Mouse (Mus musculus) midbrain, embryonic 15.5 days (tissue): ENCODE data around the gene Kcnk3. TPM values are rescaled to one million over a fixed set of nuclear protein-coding genes. Genes with fewer than 3 reads are reported as not detected.

Experiments
- ATAC-seq: fragments of 200-750 bp; cut with Nextera tagmentation; replicated peaks from 2 replicates; pipeline ENCODE4 v1.8.0; 2017; ENCODE audit warnings: moderate TSS enrichment
- H3K27ac ChIP-seq: fragments of 300-500 bp; sonication (generic); 2 replicates; pipeline ENCODE4 v1.5.1; 2015; ENCODE audit warnings: mild to moderate bottlenecking, inconsistent platforms
- H3K27me3 ChIP-seq: fragments of 300-500 bp; sonication (generic); replicated peaks from 2 replicates; pipeline ENCODE4 v1.6.1; 2015; ENCODE audit warnings: inconsistent platforms
- H3K36me3 ChIP-seq: fragments of 300-500 bp; sonication (generic); replicated peaks from 2 replicates; pipeline ENCODE4 v1.6.1; 2015; ENCODE audit warnings: inconsistent platforms
- H3K4me1 ChIP-seq: fragments of 300-500 bp; sonication (generic); 2 replicates; pipeline ENCODE4 v1.6.1; 2015; ENCODE audit warnings: inconsistent platforms
- H3K4me2 ChIP-seq: fragments of 300-500 bp; sonication (generic); 2 replicates; pipeline ENCODE4 v1.6.1; 2015; ENCODE audit warnings: inconsistent platforms, mild to moderate bottlenecking, moderate library complexity
- H3K4me3 ChIP-seq: fragments of 300-500 bp; sonication (generic); 2 replicates; pipeline ENCODE4 v1.5.1; 2015; ENCODE audit warnings: mild to moderate bottlenecking, inconsistent platforms
- H3K9ac ChIP-seq: fragments of 300-500 bp; sonication (generic); 2 replicates; pipeline ENCODE4 v1.6.1; 2015; ENCODE audit warnings: mild to moderate bottlenecking, inconsistent platforms
- H3K9me3 ChIP-seq: fragments of 300-500 bp; sonication (generic); 2 replicates; pipeline ENCODE4 v1.6.1; 2016; ENCODE audit warnings: inconsistent platforms
- WGBS: fragments of 180-500 bp; shearing (Covaris S2); methylation state at CpG from one replicate; pipeline ENCODE4 v1.1.7; 2015; ENCODE audit warnings: mixed read lengths; 5-methylcytosine and 5-hydroxymethylcytosine counted together
- polyA plus RNA-seq: library from polyadenylated mRNA; unstranded; fragments of >200 nt; fragmentation: Nextera tagmentation; extraction: Ambion mirVana; gene quantifications from 2 replicates; pipeline ENCODE4 v1.2.1, GENCODE M21; 2015

Kcnk3 gene
- polyA plus RNA-seq, 1 experiment from 2014 or later: 6.7 TPM

DNA sequence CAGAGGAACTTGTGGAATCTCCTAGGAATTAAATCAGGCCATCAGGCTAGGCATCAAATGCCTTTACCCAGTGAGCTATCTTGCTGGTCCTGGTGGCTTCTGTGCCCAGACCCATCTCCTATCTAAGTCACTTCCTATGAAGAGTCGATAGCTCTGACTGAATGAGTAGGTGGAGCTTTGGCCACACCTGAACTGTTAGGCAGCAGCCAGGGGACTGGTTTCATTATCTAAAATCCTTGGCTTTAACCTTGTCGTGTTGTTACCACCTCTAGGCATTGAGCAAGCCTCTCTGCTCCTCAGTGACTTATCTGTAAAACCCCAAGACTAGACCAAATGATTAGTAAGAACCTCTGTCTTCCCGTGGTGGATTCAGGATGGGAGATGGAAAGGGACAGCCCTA lies 29.4 kb downstream of the Kcnk3 start:
- Histone ChIP-seq H3K36me3 (no peaks in the 10 kb centered on the region), H3K27me3 (peaks cover 20% of the 10 kb centered on the region), H3K9me3 (no peaks in the 10 kb centered on the region), H3K27ac (no peak overlapping the region), H3K4me1 (peaks cover 11% of the 10 kb centered on the region), H3K4me3 (no peak overlapping the region), H3K4me2 (no peak overlapping the region), H3K9ac (no peak overlapping the region)
- ATAC-seq: no peak
- 44% methylated on average over 3 of the region's 3 CpGs for WGBS

DNA sequence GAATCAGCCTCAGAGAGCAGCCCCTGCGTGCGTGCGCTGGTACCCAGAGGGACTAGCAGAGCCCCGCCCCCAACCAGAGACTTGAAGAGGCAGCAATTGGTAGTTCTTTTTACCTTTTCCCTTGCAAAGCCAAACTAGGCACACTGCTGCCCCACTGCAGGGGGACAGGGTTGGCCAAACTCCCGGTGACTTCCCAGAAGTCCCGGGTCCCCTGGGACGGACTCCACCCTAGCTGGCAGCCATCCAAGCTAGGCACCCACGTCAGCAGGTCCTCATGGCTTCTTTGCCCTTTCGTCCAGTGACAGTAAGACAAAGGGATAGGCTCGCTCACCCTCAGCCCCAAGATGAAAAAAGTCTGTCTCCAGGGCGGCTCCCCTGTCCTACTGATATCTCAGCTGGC lies 29.9 kb downstream of the Kcnk3 start:
- peaks cover 25% of the 10 kb centered on the region for H3K27me3 ChIP-seq
- H3K9me3 ChIP-seq: no peaks in the 10 kb centered on the region
- peaks cover 16% of the 10 kb centered on the region for H3K4me1 ChIP-seq
- no peak overlapping the region for H3K4me2 ChIP-seq
- no peak overlapping the region for H3K9ac ChIP-seq
- WGBS: 31% methylated on average over 11 of the region's 11 CpGs
- ATAC-seq: no peak
- no peak overlapping the region for H3K4me3 ChIP-seq
- no peak overlapping the region for H3K27ac ChIP-seq
- no peaks in the 10 kb centered on the region for H3K36me3 ChIP-seq

DNA sequence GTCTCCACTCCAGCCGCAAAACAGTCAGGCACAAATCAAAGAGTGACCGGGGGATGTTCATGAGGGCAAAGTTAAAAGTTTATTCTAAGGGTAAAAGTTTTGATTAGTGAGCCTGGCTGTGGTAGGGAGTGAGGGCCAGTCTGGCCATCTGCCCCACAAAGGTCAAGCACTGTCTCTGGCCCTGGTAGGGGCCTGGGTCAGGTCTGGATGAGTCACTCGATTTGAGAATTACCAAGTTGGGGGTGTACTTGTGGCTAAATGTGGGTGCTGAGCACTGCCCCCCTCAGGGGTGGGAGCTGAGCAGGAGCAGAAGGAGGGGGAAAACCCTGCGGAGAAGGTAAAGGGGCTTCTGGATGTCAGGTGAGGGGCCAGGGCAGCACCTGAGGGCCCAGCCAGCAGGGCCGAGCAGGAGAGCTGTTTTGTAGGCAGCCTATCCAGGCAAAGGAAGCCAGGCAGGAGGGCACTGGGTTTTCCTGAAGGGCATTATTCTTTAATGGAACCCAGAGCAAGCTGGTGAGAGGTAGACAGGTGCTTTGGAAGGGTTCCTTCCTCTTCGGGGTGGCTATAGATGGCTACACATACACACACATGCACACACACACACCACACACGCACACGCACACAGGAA lies 30.5 kb downstream of the Kcnk3 start:
- Histone ChIP-seq H3K4me1 (peaks cover 18% of the 10 kb centered on the region), H3K9ac (no peak overlapping the region), H3K27ac (no peak overlapping the region), H3K27me3 (peaks cover 29% of the 10 kb centered on the region), H3K9me3 (no peaks in the 10 kb centered on the region), H3K4me2 (no peak overlapping the region), H3K4me3 (no peak overlapping the region), H3K36me3 (no peaks in the 10 kb centered on the region)
- no peak for ATAC-seq
- 87% methylated on average over 8 of the region's 8 CpGs for WGBS

DNA sequence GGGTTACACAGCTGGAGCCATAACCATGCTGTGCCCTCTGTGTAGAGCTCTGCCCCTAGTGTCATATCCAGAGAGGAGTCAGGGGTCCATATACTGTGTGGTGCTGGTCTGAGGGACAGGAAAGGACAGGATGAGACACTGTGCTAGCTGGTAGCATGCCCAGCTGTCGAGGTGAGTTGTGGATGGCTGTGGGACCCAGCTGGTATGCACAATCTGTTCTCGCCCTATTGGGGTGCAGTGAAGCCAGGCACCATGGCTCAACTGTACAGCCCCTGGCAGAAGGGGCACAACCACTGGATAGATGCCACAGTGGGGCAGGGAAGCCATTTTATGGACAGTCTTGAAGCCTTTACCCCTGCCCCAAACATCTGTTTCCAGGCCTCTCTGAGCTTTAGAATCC lies 31.2 kb downstream of the Kcnk3 start:
- Histone ChIP-seq H3K27me3 (peaks cover 34% of the 10 kb centered on the region), H3K36me3 (no peaks in the 10 kb centered on the region), H3K9ac (no peak overlapping the region), H3K4me3 (no peak overlapping the region), H3K9me3 (no peaks in the 10 kb centered on the region), H3K4me2 (no peak overlapping the region), H3K27ac (no peak overlapping the region), H3K4me1 (peaks cover 18% of the 10 kb centered on the region)
- WGBS: 75% methylated on average over 2 of the region's 2 CpGs
- ATAC-seq: no peak

DNA sequence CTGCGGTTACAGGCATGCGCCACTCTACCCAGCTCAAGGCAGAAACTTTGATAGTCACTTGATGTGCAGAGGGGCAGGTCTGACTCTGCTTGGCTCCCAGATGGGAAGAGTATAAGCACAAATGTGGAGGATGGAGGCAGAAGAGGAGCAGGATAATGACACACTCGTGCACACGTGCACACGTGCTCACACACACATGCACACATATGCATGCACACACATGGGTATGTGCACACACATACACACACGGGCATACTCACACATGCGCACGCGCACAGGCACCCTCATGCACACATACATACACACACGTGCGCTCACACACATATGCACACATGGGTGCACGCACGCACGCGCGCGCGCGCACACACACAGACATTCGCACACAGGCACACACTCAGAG lies 32.6 kb downstream of the Kcnk3 start:
- WGBS: 96% methylated on average over 20 of the region's 20 CpGs
- Histone ChIP-seq H3K4me3 (no peak overlapping the region), H3K4me1 (peaks cover 18% of the 10 kb centered on the region), H3K4me2 (no peak overlapping the region), H3K9ac (no peak overlapping the region), H3K36me3 (no peaks in the 10 kb centered on the region), H3K9me3 (no peaks in the 10 kb centered on the region), H3K27ac (no peak overlapping the region), H3K27me3 (peaks cover 44% of the 10 kb centered on the region)
- ATAC-seq: no peak

DNA sequence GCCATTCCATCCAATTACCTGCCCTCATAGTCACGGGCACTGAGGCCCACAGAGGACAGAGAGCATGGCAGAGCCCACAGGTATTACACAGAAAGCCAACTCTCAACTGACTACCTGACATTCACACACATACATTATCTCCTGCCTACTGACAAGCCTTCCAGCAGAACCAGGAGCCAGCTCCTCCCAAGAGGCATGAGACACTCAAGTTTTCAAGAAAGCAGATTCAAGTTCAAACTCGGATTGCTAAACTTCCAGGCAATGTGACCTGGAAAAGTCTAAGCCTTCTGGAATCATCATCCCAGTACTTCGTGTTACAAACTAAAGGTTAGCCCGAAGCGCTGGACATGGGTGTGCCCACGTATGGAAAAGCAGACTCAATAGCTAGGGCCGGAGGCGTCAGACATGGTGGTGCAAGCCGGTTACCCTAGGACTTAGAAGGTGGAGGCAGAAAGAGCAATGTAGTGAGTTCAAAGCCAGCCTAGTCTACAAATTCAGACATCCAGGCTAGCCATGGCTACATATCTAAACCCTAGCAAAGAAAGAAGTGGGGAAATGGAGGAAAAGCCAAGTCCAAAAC lies 33.3 kb downstream of the Kcnk3 start:
- WGBS: 87% methylated on average over 9 of the region's 9 CpGs
- no peaks in the 10 kb centered on the region for H3K9me3 ChIP-seq
- no peaks in the 10 kb centered on the region for H3K36me3 ChIP-seq
- no peak overlapping the region for H3K4me3 ChIP-seq
- no peak overlapping the region for H3K9ac ChIP-seq
- H3K27ac ChIP-seq: no peak overlapping the region
- no peak overlapping the region; the same call in 1 of the 2 replicates for H3K4me2 ChIP-seq
- peaks cover 44% of the 10 kb centered on the region for H3K27me3 ChIP-seq
- peaks cover 18% of the 10 kb centered on the region for H3K4me1 ChIP-seq
- ATAC-seq: no peak

DNA sequence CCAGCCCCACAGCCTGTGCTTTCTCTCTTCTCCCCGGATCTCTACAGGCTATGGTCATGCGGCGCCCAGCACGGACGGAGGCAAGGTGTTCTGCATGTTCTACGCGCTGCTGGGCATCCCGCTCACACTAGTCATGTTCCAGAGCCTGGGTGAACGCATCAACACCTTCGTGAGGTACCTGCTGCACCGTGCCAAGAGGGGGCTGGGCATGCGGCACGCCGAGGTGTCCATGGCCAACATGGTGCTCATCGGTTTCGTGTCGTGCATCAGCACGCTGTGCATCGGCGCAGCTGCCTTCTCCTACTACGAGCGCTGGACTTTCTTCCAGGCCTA lies 33.8 kb downstream of the Kcnk3 start:
- Histone ChIP-seq H3K27ac (no peak overlapping the region), H3K9me3 (no peaks in the 10 kb centered on the region), H3K27me3 (peaks cover 44% of the 10 kb centered on the region), H3K4me3 (peak overlapping the region; percentile 35), H3K36me3 (no peaks in the 10 kb centered on the region), H3K9ac (peak overlapping the region; percentile 10; the same call in 1 of the 2 replicates), H3K4me2 (peak overlapping the region; percentile 63), H3K4me1 (peaks cover 14% of the 10 kb centered on the region)
- peak; percentile 25; the same call in 1 of the 2 replicates for ATAC-seq
- 49% methylated on average over 22 of the region's 22 CpGs for WGBS

DNA sequence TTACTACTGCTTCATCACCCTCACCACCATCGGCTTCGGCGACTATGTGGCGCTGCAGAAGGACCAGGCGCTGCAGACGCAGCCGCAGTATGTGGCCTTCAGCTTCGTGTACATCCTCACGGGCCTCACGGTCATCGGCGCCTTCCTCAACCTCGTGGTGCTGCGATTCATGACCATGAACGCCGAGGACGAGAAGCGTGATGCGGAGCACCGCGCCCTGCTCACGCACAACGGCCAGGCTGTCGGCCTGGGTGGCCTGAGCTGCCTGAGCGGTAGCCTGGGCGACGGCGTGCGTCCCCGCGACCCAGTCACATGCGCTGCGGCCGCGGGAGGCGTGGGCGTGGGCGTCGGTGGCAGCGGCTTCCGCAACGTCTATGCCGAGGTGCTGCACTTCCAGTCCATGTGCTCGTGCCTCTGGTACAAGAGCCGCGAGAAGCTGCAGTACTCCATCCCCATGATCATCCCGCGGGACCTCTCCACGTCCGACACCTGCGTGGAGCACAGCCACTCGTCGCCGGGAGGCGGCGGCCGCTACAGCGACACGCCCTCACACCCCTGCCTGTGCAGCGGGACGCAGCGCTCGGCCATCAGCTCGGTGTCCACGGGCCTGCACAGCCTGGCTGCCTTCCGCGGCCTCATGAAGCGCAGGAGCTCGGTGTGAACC lies 34.3 kb downstream of the Kcnk3 start:
- H3K9ac ChIP-seq: peak overlapping the region; percentile 11; the same call in 1 of the 2 replicates
- H3K4me1 ChIP-seq: peaks cover 13% of the 10 kb centered on the region
- no peaks in the 10 kb centered on the region for H3K36me3 ChIP-seq
- no peak overlapping the region for H3K27ac ChIP-seq
- peak overlapping the region; percentile 35 for H3K4me3 ChIP-seq
- H3K9me3 ChIP-seq: no peaks in the 10 kb centered on the region
- ATAC-seq: peak; percentile 67
- 2% methylated on average over 69 of the region's 69 CpGs for WGBS
- peaks cover 44% of the 10 kb centered on the region for H3K27me3 ChIP-seq
- peak overlapping the region; percentile 63 for H3K4me2 ChIP-seq

DNA sequence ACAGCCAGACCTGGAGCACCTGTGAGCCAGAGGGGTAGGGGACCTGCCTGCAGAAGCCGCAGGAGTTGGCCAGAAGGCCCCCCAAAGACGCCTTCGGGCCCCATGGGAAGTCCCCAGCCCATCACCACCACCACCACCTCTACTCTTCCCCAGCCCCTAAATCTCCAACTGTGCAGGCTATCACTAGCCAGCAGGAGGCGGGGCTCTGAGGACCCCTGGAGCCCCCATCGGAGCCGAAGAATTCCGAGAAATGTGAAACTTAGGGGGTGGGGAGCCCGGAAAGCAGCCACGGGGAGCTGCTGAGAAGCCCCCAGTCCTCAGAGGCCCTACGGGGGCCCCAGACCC lies 34.8 kb downstream of the Kcnk3 start:
- Histone ChIP-seq H3K4me2 (peak overlapping the region; percentile 63), H3K27me3 (peaks cover 44% of the 10 kb centered on the region), H3K27ac (no peak overlapping the region), H3K9me3 (no peaks in the 10 kb centered on the region), H3K4me1 (peaks cover 13% of the 10 kb centered on the region), H3K4me3 (peak overlapping the region; percentile 35), H3K36me3 (no peaks in the 10 kb centered on the region), H3K9ac (peak overlapping the region; percentile 11; the same call in 1 of the 2 replicates)
- 3% methylated on average over 10 of the region's 10 CpGs for WGBS
- peak; percentile 5 for ATAC-seq

DNA sequence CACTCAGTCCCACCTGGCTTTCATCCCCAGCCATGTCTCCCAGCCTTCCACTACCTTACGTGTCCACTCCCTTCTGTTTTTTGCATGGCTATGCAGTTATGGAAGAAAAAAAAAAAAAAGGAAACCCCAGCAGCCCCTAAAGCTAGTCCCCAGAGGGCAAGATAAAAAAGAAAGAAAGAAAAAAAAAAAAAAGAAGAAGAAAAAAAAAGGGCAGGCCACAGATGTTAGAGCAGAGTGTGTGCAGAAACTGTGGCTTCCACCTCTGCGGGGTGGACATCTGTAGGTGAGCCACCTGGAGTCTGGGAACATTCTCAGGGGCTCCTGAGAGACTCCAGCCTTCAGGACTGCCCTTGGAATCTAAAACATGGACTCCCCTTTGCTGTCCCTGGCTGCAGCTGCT lies 35.4 kb downstream of the Kcnk3 start:
- Histone ChIP-seq H3K4me2 (no peak overlapping the region), H3K27me3 (peaks cover 44% of the 10 kb centered on the region), H3K4me3 (no peak overlapping the region), H3K9me3 (no peaks in the 10 kb centered on the region), H3K27ac (no peak overlapping the region), H3K4me1 (peaks cover 13% of the 10 kb centered on the region), H3K36me3 (no peaks in the 10 kb centered on the region), H3K9ac (no peak overlapping the region)
- ATAC-seq: no peak
- 65% methylated on average over 2 of the region's 2 CpGs for WGBS

DNA sequence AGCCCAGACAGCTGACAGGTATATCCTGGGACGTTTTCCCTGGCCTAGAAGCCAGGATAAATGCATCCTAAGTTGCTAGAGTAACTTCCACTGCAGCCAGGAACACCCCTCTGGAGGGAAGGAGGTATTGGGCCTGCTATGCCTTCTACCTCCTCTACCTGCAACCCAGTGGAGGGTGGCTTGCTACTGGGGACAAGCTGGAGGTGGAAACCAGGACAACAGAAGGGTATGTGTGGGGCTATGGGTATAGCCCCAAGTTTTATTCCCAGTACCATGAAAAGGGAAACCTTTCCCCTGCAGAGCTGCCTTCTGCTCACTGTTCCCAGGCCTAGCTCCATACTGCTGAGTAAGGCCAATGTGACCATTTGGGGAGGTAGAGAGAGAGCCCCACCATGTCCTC lies 36.3 kb downstream of the Kcnk3 start:
- Histone ChIP-seq H3K4me2 (no peak overlapping the region), H3K9me3 (no peaks in the 10 kb centered on the region), H3K4me1 (peaks cover 13% of the 10 kb centered on the region), H3K27ac (no peak overlapping the region), H3K36me3 (no peaks in the 10 kb centered on the region), H3K27me3 (peaks cover 44% of the 10 kb centered on the region), H3K9ac (no peak overlapping the region), H3K4me3 (no peak overlapping the region)
- no peak for ATAC-seq
- WGBS: 36% methylated on average over 1 of the region's 1 CpGs

DNA sequence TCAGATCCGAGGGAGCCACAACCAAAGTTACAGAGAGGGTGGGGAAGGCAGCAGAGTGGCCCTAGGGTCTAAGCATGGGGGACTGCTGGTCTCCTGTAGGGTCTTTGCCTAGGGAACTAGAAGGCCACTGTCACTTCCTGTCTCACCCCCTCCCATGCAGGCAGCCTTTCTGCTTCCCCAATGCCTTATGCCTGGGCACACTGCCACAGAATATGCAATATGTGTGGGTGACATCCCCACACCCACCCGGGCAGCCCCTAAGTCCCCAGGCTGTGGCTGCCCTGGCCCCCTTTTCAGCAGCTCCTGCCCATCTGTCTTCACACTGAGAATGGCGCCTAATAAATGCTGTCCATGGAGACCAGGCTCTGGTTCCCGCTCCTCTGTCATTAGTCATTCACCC lies 36.9 kb downstream of the Kcnk3 start:
- no peak for ATAC-seq
- WGBS: 67% methylated on average over 4 of the region's 4 CpGs
- Histone ChIP-seq H3K4me3 (no peak overlapping the region), H3K27ac (no peak overlapping the region), H3K9me3 (no peaks in the 10 kb centered on the region), H3K36me3 (no peaks in the 10 kb centered on the region), H3K4me1 (peaks cover 13% of the 10 kb centered on the region), H3K4me2 (no peak overlapping the region), H3K9ac (no peak overlapping the region), H3K27me3 (peaks cover 44% of the 10 kb centered on the region)

DNA sequence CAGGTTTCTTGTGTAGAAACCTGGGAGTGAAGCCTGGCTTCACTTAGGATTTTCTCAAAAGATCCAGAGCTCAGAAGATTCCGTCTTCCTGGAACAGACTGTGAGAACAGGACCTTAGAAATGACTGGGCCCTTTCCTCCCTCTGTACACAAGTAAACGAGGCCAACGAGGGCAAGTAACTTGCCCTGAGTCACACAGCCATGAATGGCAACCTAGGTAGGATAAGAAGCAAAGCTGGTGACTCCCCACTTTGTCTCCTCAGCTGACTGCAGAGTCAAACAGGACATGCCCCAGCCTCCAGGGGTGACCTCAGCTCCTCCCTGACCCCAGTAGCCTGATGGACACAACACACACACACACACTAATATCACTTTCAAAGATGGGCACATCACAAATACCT lies 37.4 kb downstream of the Kcnk3 start:
- no peak overlapping the region for H3K4me3 ChIP-seq
- peaks cover 44% of the 10 kb centered on the region for H3K27me3 ChIP-seq
- WGBS: 69% methylated on average over 3 of the region's 3 CpGs
- no peaks in the 10 kb centered on the region for H3K9me3 ChIP-seq
- H3K27ac ChIP-seq: no peak overlapping the region
- H3K4me1 ChIP-seq: peaks cover 13% of the 10 kb centered on the region
- no peak overlapping the region for H3K9ac ChIP-seq
- ATAC-seq: no peak
- no peak overlapping the region for H3K4me2 ChIP-seq
- no peaks in the 10 kb centered on the region for H3K36me3 ChIP-seq
